Mouse (Mus musculus): ENCODE results near the gene Cklf. TPM values are rescaled to one million over a fixed set of nuclear protein-coding genes. Genes with fewer than 3 reads are reported as not detected.
A peak's percentile ranks its signal among the peaks of the same experiment; 100 is the strongest.

Gene Cklf
- polyA plus RNA-seq, 1 experiment from 2014 or later = 36.7 TPM

DNA sequence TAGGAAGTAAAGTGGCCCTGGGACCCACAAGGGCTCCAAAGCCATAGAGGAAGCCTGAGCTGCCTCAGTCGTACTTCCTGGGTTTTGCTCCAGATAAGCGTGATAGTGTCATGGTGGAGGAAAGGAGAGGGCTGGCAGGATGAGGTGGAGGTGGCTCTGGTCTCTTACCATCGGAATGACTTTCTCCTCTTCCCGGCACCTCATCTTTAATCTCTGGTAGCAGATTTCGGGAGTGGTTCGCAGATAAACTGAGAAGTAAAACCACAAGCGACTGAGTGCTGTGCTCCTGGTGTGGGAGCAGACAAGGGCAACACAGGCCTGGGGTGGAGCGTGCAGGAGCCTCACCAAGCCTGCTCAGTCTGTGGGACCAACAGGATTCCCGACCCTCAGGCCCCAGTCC is 20.3 kb upstream of the Cklf start:
- Histone ChIP-seq H3K27me3 (ENCODE audit: control insufficient read depth, insufficient read depth, low read length) (no peaks in the 10 kb centered on the region), H3K4me3 (ENCODE audit: low read depth, low read length) (no peak overlapping the region), H3K4me2 (ENCODE audit: low read depth, severe bottlenecking) (no peak overlapping the region), H3K9me3 (ENCODE audit: control insufficient read depth, low read length) (no peaks in the 10 kb centered on the region), H3K27ac (replicated peaks; ENCODE audit: low read depth, low read length) (no peak overlapping the region), H3K4me1 (ENCODE audit: control insufficient read depth, insufficient read depth, low read length) (no peaks in the 10 kb centered on the region), H3K36me3 (ENCODE audit: control insufficient read depth, insufficient read depth, low read length) (peaks cover 4% of the 10 kb centered on the region; the same call in 1 of the 2 replicates), H3K9ac (ENCODE audit: low read length) (no peak overlapping the region)
- 95% methylated on average over 9 of the region's 9 CpGs for WGBS
- no peak for DNase-seq (ENCODE audit: low spot score)
- ATAC-seq (ENCODE audit: insufficient number of reproducible peaks, low FRiP score, low TSS enrichment, low read depth) = no peak

DNA sequence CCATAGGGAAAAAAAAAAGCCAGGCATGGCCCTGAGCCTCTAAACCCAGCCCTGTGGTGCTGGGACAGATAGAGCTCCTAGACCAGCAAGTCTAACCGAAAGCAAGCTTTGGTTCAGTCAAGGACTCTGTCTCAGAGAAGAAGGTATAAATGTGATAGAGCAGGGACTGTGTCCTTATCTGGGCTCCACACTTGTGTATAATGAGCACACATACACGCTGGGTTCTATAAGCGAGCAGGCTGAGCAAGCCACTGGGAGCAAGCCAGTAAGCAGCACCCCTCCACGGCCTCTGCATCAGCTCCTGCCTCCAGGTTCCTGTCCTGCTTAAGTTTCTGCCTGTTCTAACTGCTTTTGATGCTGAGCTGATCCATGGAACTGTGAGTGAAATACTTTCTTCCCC is 18.6 kb upstream of the Cklf start:
- 93% methylated on average over 4 of the region's 4 CpGs for WGBS
- Histone ChIP-seq H3K4me1 (ENCODE audit: control insufficient read depth, insufficient read depth, low read length) (no peaks in the 10 kb centered on the region), H3K4me3 (ENCODE audit: low read depth, low read length) (no peak overlapping the region), H3K27me3 (ENCODE audit: control insufficient read depth, insufficient read depth, low read length) (no peaks in the 10 kb centered on the region), H3K9ac (ENCODE audit: low read length) (no peak overlapping the region), H3K4me2 (ENCODE audit: low read depth, severe bottlenecking) (no peak overlapping the region), H3K36me3 (ENCODE audit: control insufficient read depth, insufficient read depth, low read length) (peaks cover 2% of the 10 kb centered on the region; the same call in 1 of the 2 replicates), H3K27ac (replicated peaks; ENCODE audit: low read depth, low read length) (no peak overlapping the region), H3K9me3 (ENCODE audit: control insufficient read depth, low read length) (no peaks in the 10 kb centered on the region)
- ATAC-seq (ENCODE audit: insufficient number of reproducible peaks, low FRiP score, low TSS enrichment, low read depth) (no peak), DNase-seq (ENCODE audit: low spot score) (no peak)

DNA sequence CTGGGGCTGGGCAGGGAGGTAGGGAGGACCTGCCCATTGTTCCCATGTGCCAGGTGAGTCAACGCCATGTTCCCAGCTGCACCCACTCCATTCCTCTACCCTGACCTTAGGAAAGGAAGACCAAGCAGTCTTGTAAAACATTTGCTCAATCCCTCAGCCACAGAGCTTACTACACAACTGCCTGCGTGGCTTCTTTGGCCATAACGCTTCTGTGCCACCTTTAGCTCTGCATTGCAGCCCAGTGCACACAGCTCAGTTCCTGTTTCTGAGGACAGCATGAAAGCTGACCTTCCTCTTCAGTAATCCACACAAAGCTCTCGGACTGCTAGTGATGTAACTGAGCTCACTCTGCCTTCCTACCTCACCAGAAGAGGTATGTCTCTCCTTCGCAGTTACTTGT is 17.7 kb upstream of the Cklf start:
- no peak for ATAC-seq (ENCODE audit: insufficient number of reproducible peaks, low FRiP score, low TSS enrichment, low read depth)
- Histone ChIP-seq H3K27ac (replicated peaks; ENCODE audit: low read depth, low read length) (no peak overlapping the region), H3K4me1 (ENCODE audit: control insufficient read depth, insufficient read depth, low read length) (no peaks in the 10 kb centered on the region), H3K4me3 (ENCODE audit: low read depth, low read length) (no peak overlapping the region), H3K9ac (ENCODE audit: low read length) (no peak overlapping the region), H3K36me3 (ENCODE audit: control insufficient read depth, insufficient read depth, low read length) (peaks cover 2% of the 10 kb centered on the region; the same call in 1 of the 2 replicates), H3K27me3 (ENCODE audit: control insufficient read depth, insufficient read depth, low read length) (no peaks in the 10 kb centered on the region), H3K4me2 (ENCODE audit: low read depth, severe bottlenecking) (no peak overlapping the region), H3K9me3 (ENCODE audit: control insufficient read depth, low read length) (no peaks in the 10 kb centered on the region)
- no peak for DNase-seq (ENCODE audit: low spot score)
- WGBS = 93% methylated on average over 5 of the region's 5 CpGs

DNA sequence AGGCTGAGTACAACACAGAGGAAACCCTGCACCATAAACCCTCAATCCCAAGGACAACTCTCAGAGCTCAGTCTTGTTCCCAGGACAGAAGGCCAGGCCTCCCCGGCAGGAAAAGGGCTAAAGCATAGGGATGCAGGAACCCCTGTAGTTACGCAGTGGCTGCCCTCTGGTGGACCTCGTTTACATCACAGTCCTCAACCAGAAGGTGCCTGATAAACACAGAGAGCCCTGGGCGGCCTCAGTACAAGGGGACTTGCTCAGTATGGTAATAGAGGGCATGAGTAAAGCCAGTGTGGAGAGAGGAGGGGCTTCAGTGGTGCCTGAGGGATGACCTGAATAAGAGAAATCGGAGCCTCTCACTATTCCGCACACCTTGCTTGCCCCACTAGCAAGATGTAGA is 16.1 kb upstream of the Cklf start:
- H3K4me1 ChIP-seq (ENCODE audit: control insufficient read depth, insufficient read depth, low read length) = no peaks in the 10 kb centered on the region
- no peaks in the 10 kb centered on the region for H3K9me3 ChIP-seq (ENCODE audit: control insufficient read depth, low read length)
- no peak overlapping the region for H3K27ac ChIP-seq (replicated peaks; ENCODE audit: low read depth, low read length)
- H3K27me3 ChIP-seq (ENCODE audit: control insufficient read depth, insufficient read depth, low read length) = no peaks in the 10 kb centered on the region
- H3K9ac ChIP-seq (ENCODE audit: low read length) = no peak overlapping the region
- ATAC-seq (ENCODE audit: insufficient number of reproducible peaks, low FRiP score, low TSS enrichment, low read depth) (0 out of 2 replicates have a peak, but pooled peaks have one; percentile 26), DNase-seq (ENCODE audit: low spot score) (peak; percentile 32)
- WGBS = 52% methylated on average over 6 of the region's 6 CpGs
- H3K4me2 ChIP-seq (ENCODE audit: low read depth, severe bottlenecking) = no peak overlapping the region
- peaks cover 6% of the 10 kb centered on the region for H3K36me3 ChIP-seq (ENCODE audit: control insufficient read depth, insufficient read depth, low read length)
- H3K4me3 ChIP-seq (ENCODE audit: low read depth, low read length) = no peak overlapping the region

DNA sequence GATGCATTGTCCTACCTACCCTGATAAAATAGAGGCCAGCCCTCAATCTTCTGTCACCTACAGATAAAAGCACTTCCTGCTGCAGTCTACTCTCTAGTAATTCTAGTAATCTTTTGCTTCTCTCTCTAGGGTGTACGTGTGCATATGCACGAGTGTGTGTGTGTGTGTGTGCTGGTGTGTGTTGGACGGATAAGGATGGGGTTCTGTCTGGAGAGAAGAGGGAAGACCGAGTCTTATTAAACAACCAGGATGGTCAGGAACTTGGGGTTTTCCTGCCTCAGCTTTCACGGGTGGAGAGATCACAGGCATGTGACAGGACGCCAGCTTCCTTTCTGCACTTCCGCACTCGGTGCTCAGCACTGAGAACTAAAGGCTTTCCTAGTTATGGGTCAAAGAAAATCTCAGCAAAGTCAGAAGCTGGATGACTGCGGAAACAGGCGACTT is 11.2 kb upstream of the Cklf start:
- H3K27ac ChIP-seq (replicated peaks; ENCODE audit: low read depth, low read length) = no peak overlapping the region
- H3K4me2 ChIP-seq (ENCODE audit: low read depth, severe bottlenecking) = no peak overlapping the region
- H3K9me3 ChIP-seq (ENCODE audit: control insufficient read depth, low read length) = no peaks in the 10 kb centered on the region
- H3K4me3 ChIP-seq (ENCODE audit: low read depth, low read length) = no peak overlapping the region
- H3K27me3 ChIP-seq (ENCODE audit: control insufficient read depth, insufficient read depth, low read length) = no peaks in the 10 kb centered on the region
- 86% methylated on average over 10 of the region's 10 CpGs for WGBS
- no peaks in the 10 kb centered on the region for H3K4me1 ChIP-seq (ENCODE audit: control insufficient read depth, insufficient read depth, low read length)
- peaks cover 8% of the 10 kb centered on the region for H3K36me3 ChIP-seq (ENCODE audit: control insufficient read depth, insufficient read depth, low read length)
- DNase-seq (ENCODE audit: low spot score) (no peak), ATAC-seq (ENCODE audit: insufficient number of reproducible peaks, low FRiP score, low TSS enrichment, low read depth) (no peak)
- H3K9ac ChIP-seq (ENCODE audit: low read length) = no peak overlapping the region

DNA sequence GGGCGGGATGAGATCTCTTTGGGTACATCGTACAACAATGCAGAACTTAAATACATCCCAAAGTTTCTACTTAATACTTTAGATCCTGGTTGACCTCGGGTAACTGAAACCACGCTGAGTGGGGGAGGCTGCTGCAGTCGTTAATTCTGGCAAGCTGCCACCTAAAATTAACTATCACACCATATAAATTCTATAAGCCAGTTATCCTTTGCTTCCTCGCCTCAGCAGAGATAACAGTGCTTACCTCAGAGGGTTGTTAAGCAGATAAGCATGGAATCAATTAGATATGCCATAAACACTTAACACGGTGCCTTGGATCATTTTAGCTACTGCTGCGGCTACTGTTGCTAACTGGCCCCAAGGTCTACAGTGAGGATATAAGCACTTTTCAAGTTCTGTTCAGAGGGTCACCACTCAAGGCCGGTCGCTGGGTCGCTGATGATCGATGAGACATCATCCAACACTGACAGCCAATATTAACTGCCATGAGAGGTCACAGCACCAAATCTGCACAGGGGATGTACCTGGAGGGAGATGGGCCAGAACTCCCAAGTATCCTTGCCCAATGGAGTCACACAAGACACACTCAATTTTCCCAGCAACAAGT is 8.5 kb upstream of the Cklf start:
- Histone ChIP-seq H3K4me1 (ENCODE audit: control insufficient read depth, insufficient read depth, low read length) (no peaks in the 10 kb centered on the region), H3K27me3 (ENCODE audit: control insufficient read depth, insufficient read depth, low read length) (no peaks in the 10 kb centered on the region), H3K4me2 (ENCODE audit: low read depth, severe bottlenecking) (no peak overlapping the region), H3K36me3 (ENCODE audit: control insufficient read depth, insufficient read depth, low read length) (peaks cover 8% of the 10 kb centered on the region), H3K9me3 (ENCODE audit: control insufficient read depth, low read length) (no peaks in the 10 kb centered on the region), H3K4me3 (ENCODE audit: low read depth, low read length) (no peak overlapping the region), H3K9ac (ENCODE audit: low read length) (no peak overlapping the region), H3K27ac (replicated peaks; ENCODE audit: low read depth, low read length) (no peak overlapping the region)
- ATAC-seq (ENCODE audit: insufficient number of reproducible peaks, low FRiP score, low TSS enrichment, low read depth) (no peak), DNase-seq (ENCODE audit: low spot score) (no peak)
- 66% methylated on average over 12 of the region's 12 CpGs for WGBS

DNA sequence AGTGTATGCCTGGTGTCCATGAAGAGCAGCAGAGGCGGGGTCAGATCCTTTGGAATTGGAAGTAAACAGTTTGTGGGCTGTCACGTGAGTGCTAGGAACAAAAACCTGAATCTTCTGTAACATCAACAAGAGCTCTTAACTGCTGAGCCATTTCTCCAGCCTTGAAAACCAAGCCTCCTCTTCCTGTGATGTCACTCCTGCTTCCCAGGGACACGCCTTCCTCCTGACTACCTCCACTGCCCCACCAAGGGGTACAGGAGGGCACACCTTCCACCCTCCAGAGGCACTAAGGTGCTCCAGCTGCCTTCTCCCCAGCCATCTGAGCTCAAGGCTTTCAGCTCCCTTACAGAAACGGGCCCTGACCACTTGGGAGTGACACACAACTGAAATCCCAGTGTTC is 4.0 kb upstream of the Cklf start:
- DNase-seq (ENCODE audit: low spot score) = no peak
- Histone ChIP-seq H3K4me2 (ENCODE audit: low read depth, severe bottlenecking) (no peak overlapping the region), H3K9ac (ENCODE audit: low read length) (no peak overlapping the region), H3K9me3 (ENCODE audit: control insufficient read depth, low read length) (no peaks in the 10 kb centered on the region), H3K36me3 (ENCODE audit: control insufficient read depth, insufficient read depth, low read length) (no peaks in the 10 kb centered on the region), H3K4me3 (ENCODE audit: low read depth, low read length) (no peak overlapping the region), H3K4me1 (ENCODE audit: control insufficient read depth, insufficient read depth, low read length) (0 out of 2 replicates have a peak, but pooled peaks cover 4% of the 10 kb centered on the region), H3K27ac (replicated peaks; ENCODE audit: low read depth, low read length) (no peak overlapping the region), H3K27me3 (ENCODE audit: control insufficient read depth, insufficient read depth, low read length) (no peaks in the 10 kb centered on the region)
- 91% methylated on average over 4 of the region's 4 CpGs for WGBS
- ATAC-seq (ENCODE audit: insufficient number of reproducible peaks, low FRiP score, low TSS enrichment, low read depth) = no peak

DNA sequence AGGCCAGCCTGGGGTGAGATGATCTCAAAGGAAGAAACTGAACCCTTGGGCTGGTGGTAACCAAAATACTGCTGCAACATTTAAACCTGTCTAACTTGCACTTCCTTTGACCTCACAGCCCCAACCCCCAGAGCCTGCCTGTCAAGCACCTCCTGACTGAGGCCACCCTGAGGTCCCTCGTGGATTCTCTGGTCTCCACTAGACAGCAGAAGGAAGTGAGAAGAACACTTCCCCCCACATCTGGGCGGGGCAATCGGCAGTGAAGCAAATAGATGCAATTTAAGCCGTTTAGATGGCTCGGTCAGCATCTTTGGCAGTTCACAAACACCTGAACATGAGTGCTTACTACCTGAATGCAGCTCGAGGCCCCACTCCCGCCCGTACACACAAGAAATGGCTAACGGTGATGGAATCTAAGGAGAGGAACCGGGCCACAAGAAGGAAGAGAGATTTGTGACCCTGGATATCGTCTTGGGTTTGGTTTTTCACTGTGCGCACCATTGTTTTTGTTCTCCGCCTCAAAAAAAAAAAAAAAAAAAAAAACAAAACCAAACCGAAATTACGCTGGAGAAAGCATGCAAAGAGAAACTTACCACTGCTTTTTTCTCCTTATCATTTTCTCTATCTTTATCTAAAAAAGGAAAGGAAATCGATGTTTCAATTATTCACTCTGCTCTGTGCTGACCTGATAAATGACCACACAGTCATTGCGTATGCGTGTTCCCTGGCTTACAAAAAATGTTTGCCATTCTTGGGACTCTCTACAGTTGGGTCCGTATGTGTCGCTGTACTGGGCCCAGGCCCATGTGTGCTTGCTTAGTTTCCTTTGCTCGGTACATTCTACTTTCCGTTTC is 3.4 kb upstream of the Cklf start:
- H3K9ac ChIP-seq (ENCODE audit: low read length) = no peak overlapping the region; the same call in 1 of the 2 replicates
- DNase-seq (ENCODE audit: low spot score) = no peak
- peak overlapping the region; percentile 82 for H3K4me2 ChIP-seq (ENCODE audit: low read depth, severe bottlenecking)
- H3K4me1 ChIP-seq (ENCODE audit: control insufficient read depth, insufficient read depth, low read length) = 0 out of 2 replicates have a peak, but pooled peaks cover 4% of the 10 kb centered on the region
- no peaks in the 10 kb centered on the region for H3K9me3 ChIP-seq (ENCODE audit: control insufficient read depth, low read length)
- H3K4me3 ChIP-seq (ENCODE audit: low read depth, low read length) = peak overlapping the region; percentile 86
- WGBS = 76% methylated on average over 22 of the region's 22 CpGs
- no peaks in the 10 kb centered on the region for H3K27me3 ChIP-seq (ENCODE audit: control insufficient read depth, insufficient read depth, low read length)
- H3K36me3 ChIP-seq (ENCODE audit: control insufficient read depth, insufficient read depth, low read length) = no peaks in the 10 kb centered on the region
- ATAC-seq (ENCODE audit: insufficient number of reproducible peaks, low FRiP score, low TSS enrichment, low read depth) = no peak
- no peak overlapping the region for H3K27ac ChIP-seq (replicated peaks; ENCODE audit: low read depth, low read length)

All from limb, embryonic 11.5 days (tissue).